Mouse (Mus musculus) embryonic facial prominence, embryonic 11.5 days (tissue): Measurements from ENCODE around the gene Ahcyl2. TPM values are rescaled to one million over a fixed set of nuclear protein-coding genes. Genes with fewer than 3 reads are reported as not detected.
"Not testable (repeated sequence)": the region's sequence is repeated elsewhere in the genome, so short reads cannot be mapped to it uniquely, and the experiment has no call there.

Experiments
- ATAC-seq: fragments of 200-750 bp; cut with Nextera tagmentation; replicated peaks from 2 replicates; pipeline ENCODE4 v1.8.0; 2017; ENCODE audit warnings: low read depth; ENCODE audit not compliant: insufficient number of reproducible peaks, low FRiP score, low TSS enrichment
- DNase-seq: peaks from one replicate; pipeline ENCODE4 v3.0.0-alpha.2; 2015; ENCODE audit warnings: low spot score
- H3K27ac ChIP-seq: fragments of 300-500 bp; sonication (generic); replicated peaks from 2 replicates; pipeline ENCODE4 v1.5.1; 2014; ENCODE audit warnings: mild to moderate bottlenecking, low read depth, low read length, control low read depth
- H3K27me3 ChIP-seq: fragments of 300-500 bp; sonication (generic); 2 replicates; pipeline ENCODE4 v1.6.1; 2014; ENCODE audit warnings: mild to moderate bottlenecking, low read length, moderate library complexity, mixed read lengths; ENCODE audit not compliant: control insufficient read depth, insufficient read depth
- H3K36me3 ChIP-seq: fragments of 300-500 bp; sonication (generic); replicated peaks from 2 replicates; pipeline ENCODE4 v1.6.1; 2014; ENCODE audit warnings: low read depth, mild to moderate bottlenecking, low read length, moderate library complexity, mixed read lengths; ENCODE audit not compliant: control insufficient read depth, insufficient read depth
- H3K4me1 ChIP-seq: fragments of 300-500 bp; sonication (generic); 2 replicates; pipeline ENCODE4 v1.6.1; 2014; ENCODE audit warnings: low read length, mixed read lengths; ENCODE audit not compliant: control insufficient read depth, insufficient read depth
- H3K4me2 ChIP-seq: fragments of 300-500 bp; sonication (generic); 2 replicates; pipeline ENCODE4 v1.6.1; 2014; ENCODE audit warnings: low read depth, mild to moderate bottlenecking, control low read depth, low read length, moderate library complexity
- H3K4me3 ChIP-seq: fragments of 300-500 bp; sonication (generic); 2 replicates; pipeline ENCODE4 v1.5.1; 2014; ENCODE audit warnings: low read depth, low read length, control low read depth
- H3K9ac ChIP-seq: fragments of 300-500 bp; sonication (generic); replicated peaks from 2 replicates; pipeline ENCODE4 v1.6.1; 2014; ENCODE audit warnings: mild to moderate bottlenecking, control low read depth, low read length
- H3K9me3 ChIP-seq: fragments of 300-500 bp; sonication (generic); replicated peaks from 2 replicates; pipeline ENCODE4 v1.6.1; 2016; ENCODE audit warnings: mild to moderate bottlenecking, low read length, inconsistent platforms, mixed read lengths; ENCODE audit not compliant: control insufficient read depth
- WGBS: fragments of 180-500 bp; shearing (Covaris S2); extraction: QIAGEN DNeasy Blood & Tissue Kit; methylation state at CpG from one replicate; pipeline ENCODE4 v1.1.7; 2014; 5-methylcytosine and 5-hydroxymethylcytosine counted together
- polyA plus RNA-seq: library from polyadenylated mRNA; unstranded; fragments of >200 nt; fragmentation: Nextera tagmentation; extraction: Ambion mirVana; gene quantifications from 2 replicates; pipeline ENCODE4 v1.2.1, GENCODE M21; 2014

The Ahcyl2 gene
- polyA plus RNA-seq, 1 experiment from 2014 or later: 12.2 TPM

DNA sequence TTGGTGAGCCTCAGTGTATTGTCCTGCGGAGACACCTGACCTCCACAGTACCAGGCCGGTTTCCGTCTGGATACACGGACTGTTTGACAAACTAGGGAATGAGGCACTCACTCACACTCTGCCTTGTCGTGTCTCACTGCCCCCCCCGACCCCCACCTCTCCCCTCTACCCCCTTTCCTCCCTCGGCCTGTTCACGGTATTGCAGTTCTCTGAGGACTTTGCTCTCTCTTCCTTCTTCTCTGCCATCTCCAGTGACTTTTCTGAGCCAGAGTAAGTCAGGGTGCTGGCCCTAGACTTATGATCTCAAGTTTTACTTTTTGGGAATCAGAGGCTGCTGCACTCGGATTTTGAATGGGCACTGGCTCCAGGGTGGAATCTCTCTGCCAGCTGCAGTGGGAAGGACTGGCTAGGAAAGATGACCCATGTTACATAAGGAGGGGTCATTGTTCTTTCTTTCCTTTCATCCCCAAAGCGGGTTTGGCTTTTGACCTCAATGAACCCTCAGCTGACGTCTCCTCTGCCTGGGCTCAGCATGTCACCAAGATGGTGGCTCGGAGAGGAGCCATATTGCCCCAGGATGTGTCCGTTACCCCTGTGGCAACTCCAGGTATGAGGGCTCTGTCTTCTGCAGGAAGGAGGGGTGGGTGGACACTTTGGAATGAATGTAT lies 8.7 kb upstream of the Ahcyl2 start:
- H3K27me3 ChIP-seq: no peaks in the 10 kb centered on the region
- H3K9ac ChIP-seq: no peak overlapping the region
- H3K4me3 ChIP-seq: no peak overlapping the region
- H3K4me1 ChIP-seq: no peaks in the 10 kb centered on the region
- DNase-seq (no peak), ATAC-seq (no peak)
- no peaks in the 10 kb centered on the region for H3K9me3 ChIP-seq
- no peak overlapping the region for H3K27ac ChIP-seq
- H3K4me2 ChIP-seq: no peak overlapping the region
- H3K36me3 ChIP-seq: peaks cover 10% of the 10 kb centered on the region
- 79% methylated on average over 13 of the region's 13 CpGs for WGBS

DNA sequence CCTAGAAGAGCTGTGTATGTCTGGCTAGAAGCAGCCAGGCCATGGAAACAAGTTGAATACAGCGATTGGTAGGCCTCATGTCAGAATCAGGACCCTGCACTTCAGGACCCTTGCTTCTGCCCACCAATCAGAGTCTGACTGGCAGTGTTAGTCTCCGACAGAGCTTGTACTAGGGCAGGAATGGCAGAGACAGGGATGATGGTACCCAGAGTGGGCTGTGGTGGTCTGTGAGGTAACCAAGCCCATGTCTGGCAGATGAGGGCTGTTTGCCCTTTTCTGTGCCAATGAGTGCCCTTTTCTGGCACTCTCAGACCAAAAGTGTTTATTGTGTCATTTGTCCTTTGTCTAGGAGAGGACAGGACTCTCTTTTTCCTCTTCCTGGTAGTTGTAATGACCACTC lies 7.4 kb upstream of the Ahcyl2 start:
- peaks cover 10% of the 10 kb centered on the region for H3K36me3 ChIP-seq
- not testable (repeated sequence) for DNase-seq, ATAC-seq, H3K9me3 ChIP-seq, H3K4me2 ChIP-seq, H3K4me3 ChIP-seq, H3K9ac ChIP-seq, H3K4me1 ChIP-seq, H3K27me3 ChIP-seq, H3K27ac ChIP-seq
- WGBS: 81% methylated on average over 2 of the region's 2 CpGs

DNA sequence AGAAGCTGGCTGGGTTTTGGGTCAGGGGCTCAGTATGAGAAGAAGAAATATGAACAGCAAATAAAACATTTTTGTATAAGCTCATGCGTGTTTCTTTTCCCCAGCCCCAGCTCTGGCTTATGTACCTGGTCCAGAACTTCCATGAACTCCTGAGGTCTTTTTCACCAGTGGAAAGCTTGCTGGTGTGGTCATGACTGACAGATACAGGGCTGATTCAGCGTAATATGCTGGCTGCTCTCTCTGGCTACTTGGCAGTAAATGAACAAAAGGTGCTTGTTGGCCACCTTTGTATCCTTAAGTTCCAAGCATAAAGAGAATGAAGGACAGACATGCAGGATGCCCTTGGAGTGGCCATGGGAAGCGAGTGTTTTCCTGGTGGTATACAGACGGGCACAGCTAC lies 6.5 kb upstream of the Ahcyl2 start:
- Histone ChIP-seq H3K27me3 (no peaks in the 10 kb centered on the region), H3K9me3 (no peaks in the 10 kb centered on the region), H3K4me3 (no peak overlapping the region), H3K27ac (no peak overlapping the region), H3K4me2 (no peak overlapping the region), H3K9ac (no peak overlapping the region), H3K4me1 (no peaks in the 10 kb centered on the region), H3K36me3 (peaks cover 7% of the 10 kb centered on the region)
- WGBS: 85% methylated on average over 4 of the region's 4 CpGs
- DNase-seq: no peak
- ATAC-seq: no peak

DNA sequence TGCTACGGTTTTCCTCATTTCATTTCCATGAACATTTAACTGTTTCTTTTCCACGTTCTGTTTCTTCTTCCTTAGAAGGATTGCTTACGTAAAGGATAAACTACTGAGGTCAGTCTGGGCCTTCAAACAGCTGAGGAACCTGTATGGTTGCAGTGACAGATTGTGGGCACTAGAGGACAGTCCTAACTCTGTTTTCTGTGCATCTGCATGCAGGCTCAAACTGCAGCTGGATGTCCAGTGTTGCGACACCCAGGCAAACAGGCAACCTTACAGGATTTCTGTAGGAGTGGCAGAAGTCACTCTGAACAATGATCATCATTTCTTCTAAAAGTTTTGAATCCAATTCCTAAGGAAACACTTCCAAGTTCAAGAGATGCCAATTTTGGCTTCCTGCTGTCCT lies 5.3 kb upstream of the Ahcyl2 start:
- ATAC-seq (no peak), DNase-seq (peak; percentile 47)
- peaks cover 4% of the 10 kb centered on the region; the same call in 1 of the 2 replicates for H3K36me3 ChIP-seq
- WGBS: 57% methylated on average over 4 of the region's 4 CpGs
- H3K4me2 ChIP-seq: no peak overlapping the region
- H3K27me3 ChIP-seq: no peaks in the 10 kb centered on the region
- H3K9ac ChIP-seq: no peak overlapping the region
- H3K9me3 ChIP-seq: no peaks in the 10 kb centered on the region
- no peak overlapping the region for H3K4me3 ChIP-seq
- no peak overlapping the region for H3K27ac ChIP-seq
- no peaks in the 10 kb centered on the region for H3K4me1 ChIP-seq

DNA sequence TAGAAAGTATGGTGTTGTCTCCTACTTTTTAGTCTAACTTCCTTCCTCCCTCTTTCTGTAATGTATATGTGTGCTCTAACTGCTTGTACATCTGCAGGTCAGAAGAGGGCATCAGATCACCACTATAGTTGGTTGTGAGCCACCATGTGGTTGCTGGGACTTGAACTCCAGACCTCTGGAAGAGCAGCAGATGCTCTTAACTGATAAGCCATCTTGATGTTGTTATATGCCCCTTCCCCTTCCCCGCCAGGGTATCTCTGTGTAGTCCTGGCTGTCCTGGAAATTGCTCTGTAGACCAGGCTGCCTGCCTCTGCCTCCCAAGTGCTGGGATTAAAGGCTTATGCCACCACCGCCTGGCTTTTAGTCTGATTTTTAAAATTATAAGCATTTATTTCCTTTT lies 937 bp upstream of the Ahcyl2 start:
- Histone ChIP-seq H3K9me3 (no peaks in the 10 kb centered on the region), H3K9ac (no peak overlapping the region), H3K4me2 (no peak overlapping the region), H3K36me3 (no peaks in the 10 kb centered on the region), H3K4me1 (no peaks in the 10 kb centered on the region), H3K27ac (no peak overlapping the region), H3K27me3 (no peaks in the 10 kb centered on the region), H3K4me3 (no peak overlapping the region)
- DNase-seq (no peak), ATAC-seq (no peak)
- 90% methylated on average over 2 of the region's 2 CpGs for WGBS

DNA sequence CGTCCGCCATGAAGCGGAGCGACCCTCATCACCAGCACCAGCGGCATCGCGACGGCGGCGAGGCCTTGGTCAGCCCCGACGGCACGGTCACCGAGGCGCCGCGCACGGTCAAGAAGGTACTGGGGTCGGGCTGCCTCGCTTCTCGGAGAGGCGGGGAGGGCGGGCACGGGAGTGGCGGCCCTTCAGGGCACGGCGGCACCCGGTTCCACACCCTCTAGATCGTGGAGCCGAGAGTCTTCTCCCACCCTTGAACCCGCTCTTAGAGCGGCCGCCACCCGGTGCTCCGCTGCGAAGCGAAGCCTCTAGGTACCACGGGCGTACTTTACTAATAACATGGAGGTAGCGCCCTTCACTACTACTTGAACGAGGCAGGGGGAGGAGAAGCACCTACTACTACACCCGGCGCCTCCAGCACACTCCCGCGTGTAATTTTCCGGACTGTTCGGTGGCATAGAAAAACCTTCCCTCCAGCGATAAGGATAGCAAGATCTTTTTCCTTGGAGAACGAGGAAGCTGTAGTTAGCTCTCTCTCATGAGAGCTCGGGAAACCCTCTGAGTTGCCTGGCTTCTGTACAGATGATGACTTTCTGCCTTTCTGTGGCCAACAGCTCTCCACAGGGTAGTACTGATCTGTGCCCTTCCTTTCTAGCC lies 1.1 kb downstream of the Ahcyl2 start:
- ATAC-seq: peak; percentile 54
- Histone ChIP-seq H3K36me3 (no peaks in the 10 kb centered on the region), H3K4me3 (peak overlapping the region; percentile 69), H3K27me3 (no peaks in the 10 kb centered on the region), H3K9ac (peak overlapping the region; percentile 72), H3K4me1 (no peaks in the 10 kb centered on the region), H3K27ac (peak overlapping the region; percentile 72), H3K9me3 (no peaks in the 10 kb centered on the region), H3K4me2 (peak overlapping the region; percentile 72)
- DNase-seq: peak; percentile 40
- 0% methylated on average over 39 of the region's 50 CpGs for WGBS

DNA sequence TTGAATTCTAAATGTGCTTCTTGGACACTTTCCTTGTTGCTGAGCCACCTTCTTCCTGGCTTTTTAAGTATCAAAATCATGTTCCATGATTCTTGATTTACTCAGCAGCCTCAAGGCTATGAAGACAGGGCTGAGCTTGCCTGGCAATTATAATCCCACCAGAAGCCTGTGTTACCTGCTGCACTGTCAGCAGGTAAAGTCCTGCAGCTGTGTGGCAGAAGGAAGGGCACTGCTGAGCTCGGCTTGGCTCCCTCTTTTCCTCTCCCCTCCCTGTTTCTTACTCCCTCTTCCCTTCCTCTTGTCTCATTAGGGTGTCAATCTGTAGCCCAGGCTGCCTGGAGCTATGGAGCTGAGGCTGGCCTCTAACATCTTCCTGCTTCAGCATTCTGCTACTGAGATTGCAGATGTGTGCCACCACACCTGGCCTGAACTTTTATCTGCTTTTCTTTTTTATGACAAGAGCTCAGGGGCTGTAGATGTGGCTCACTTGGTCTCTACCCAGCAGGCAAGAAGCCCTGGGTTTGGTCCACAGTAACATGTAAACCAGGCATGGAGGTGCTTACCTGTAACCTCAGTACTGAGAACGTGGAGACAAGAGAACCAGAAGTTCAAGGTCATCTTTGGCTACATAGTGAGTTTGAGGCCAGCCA lies 3.0 kb downstream of the Ahcyl2 start:
- ATAC-seq: no peak
- DNase-seq: no peak
- Histone ChIP-seq H3K27ac (no peak overlapping the region), H3K27me3 (no peaks in the 10 kb centered on the region), H3K9ac (no peak overlapping the region), H3K36me3 (no peaks in the 10 kb centered on the region), H3K4me1 (no peaks in the 10 kb centered on the region), H3K4me3 (no peak overlapping the region), H3K9me3 (no peaks in the 10 kb centered on the region), H3K4me2 (no peak overlapping the region)
- 49% methylated on average over 2 of the region's 2 CpGs for WGBS

DNA sequence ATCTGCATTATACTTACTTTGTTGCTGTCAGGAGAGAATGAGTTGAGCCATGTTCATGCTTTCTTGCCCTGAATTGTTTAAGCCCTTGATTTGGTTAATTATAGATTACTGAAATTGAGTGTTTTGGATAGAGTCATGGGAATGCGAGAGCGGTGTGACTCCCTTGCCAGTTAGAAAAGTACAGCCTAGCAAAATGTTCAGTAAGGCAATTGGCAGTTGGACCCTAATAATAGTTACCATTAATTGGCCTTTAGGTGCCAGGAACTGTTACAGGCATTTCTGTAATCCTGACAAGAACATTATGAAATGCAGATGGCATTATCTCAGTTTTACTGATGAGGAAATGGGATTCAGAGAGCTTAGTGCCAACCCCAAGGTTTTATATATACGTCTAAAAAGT lies 4.4 kb downstream of the Ahcyl2 start:
- Histone ChIP-seq H3K27ac (no peak overlapping the region), H3K9ac (no peak overlapping the region), H3K9me3 (no peaks in the 10 kb centered on the region), H3K4me1 (no peaks in the 10 kb centered on the region), H3K27me3 (no peaks in the 10 kb centered on the region), H3K4me3 (no peak overlapping the region), H3K4me2 (no peak overlapping the region), H3K36me3 (no peaks in the 10 kb centered on the region)
- 90% methylated on average over 3 of the region's 3 CpGs for WGBS
- ATAC-seq (no peak), DNase-seq (no peak)
